Mouse (Mus musculus) liver, adult 10 weeks (tissue): Measurements from ENCODE around the gene Desi2. TPM values are rescaled to one million over a fixed set of nuclear protein-coding genes. Genes with fewer than 3 reads are reported as not detected.

Source experiments
- polyA plus RNA-seq: library from polyadenylated mRNA; stranded (reverse); fragments of 350-450 nt; fragmentation: Illumina TruSeq; extraction: RNeasy Lipid Tissue Mini Kit (QIAGEN cat#74804); gene quantifications from one replicate; pipeline ENCODE4 v1.2.3, GENCODE M21; 2014; ENCODE audit warnings: low read depth, low replicate concordance

Gene Desi2
- polyA plus RNA-seq: 26.9 TPM

GRCm38 (mm10) chr1:178187216-178187791 lies at the start of gene Desi2:
Gene Desi2, plus strand, starts transcription at chr1:178187417.

Other genes starting within 250 kb of the Desi2 start
- gene Catspere2, start 204.0 kb upstream of the Desi2 start, polyA plus RNA-seq: not detected
- 299 TPM for gene Cox20, start 131.7 kb downstream of the Desi2 start, polyA plus RNA-seq
- 389 TPM for gene Hnrnpu, start 150.4 kb downstream of the Desi2 start, polyA plus RNA-seq
- gene Efcab2, start 218.7 kb downstream of the Desi2 start, polyA plus RNA-seq: 6.3 TPM